23 mouse cellular contexts compared by ENCODE assay signal in the genomic region with DNA sequence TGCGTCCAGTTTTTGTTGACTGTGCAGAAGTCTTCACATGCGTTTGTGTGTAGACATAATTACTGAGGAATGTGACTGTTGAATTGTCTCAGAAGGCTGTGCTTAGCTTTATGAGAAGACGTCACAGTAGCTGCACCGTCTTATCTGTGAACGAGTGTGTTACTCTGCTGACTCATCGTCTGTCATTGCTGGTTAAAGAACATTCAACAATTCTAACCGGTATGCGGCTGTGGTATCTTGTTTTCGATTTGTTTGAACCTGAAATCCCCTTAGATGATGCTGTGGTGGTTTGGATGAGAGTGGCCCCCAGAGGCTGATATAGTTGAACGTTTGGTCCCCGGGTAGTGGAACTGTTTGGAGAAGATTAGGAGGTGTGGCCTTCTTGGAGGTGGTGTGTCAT. TPM values are rescaled to one million over a fixed set of nuclear protein-coding genes. Genes with fewer than 3 reads are reported as not detected.
DNase-seq lines count a peak whose midpoint lies in the region; ATAC-seq and TF ChIP-seq lines count a peak whose summit lies in the region.
"Had no signal": no experiment of that assay in that cellular context is flagged by ENCODE, and none has a peak within 500 bp of the region (broad histone marks: within the 10 kb centered on the region; RNA-seq: fewer than 3 reads in every experiment).

No protein-coding gene starts in this region.

- H3K27me3 ChIP-seq in liver, postnatal 0 days (ENCODE audit: insufficient read depth, low read length), result no peaks in the 10 kb centered on the region
- H3K27me3 ChIP-seq in thymus, adult 2 months (ENCODE audit: control insufficient read depth, insufficient read depth, low read length), result no peaks in the 10 kb centered on the region
- H3K27me3 ChIP-seq in midbrain, embryonic 14.5 days (ENCODE audit: control insufficient read depth, insufficient read depth, low read length), result no peaks in the 10 kb centered on the region
- H3K27me3 ChIP-seq: neural tube, embryonic 12.5 days; stomach, embryonic 15.5 days had no signal

- H3K36me3 ChIP-seq in liver, postnatal 0 days (replicated peaks; ENCODE audit: insufficient read depth, low read length), result no peaks in the 10 kb centered on the region
- no peaks in the 10 kb centered on the region for H3K36me3 ChIP-seq in thymus, adult 2 months (ENCODE audit: control insufficient read depth, insufficient read depth, low read length)
- no peaks in the 10 kb centered on the region for H3K36me3 ChIP-seq in midbrain, embryonic 14.5 days (ENCODE audit: control insufficient read depth, insufficient read depth, low read length)
- H3K36me3 ChIP-seq: neural tube, embryonic 12.5 days; stomach, embryonic 15.5 days had no signal

- WGBS in liver, postnatal 0 days (ENCODE audit: insufficient replicate concordance), result 43% methylated on average over 11 of the region's 11 CpGs
- 72% methylated on average over 11 of the region's 11 CpGs for WGBS in thymus, adult 2 months
- WGBS in midbrain, embryonic 14.5 days, result 89% methylated on average over 11 of the region's 11 CpGs

- peaks cover 21% of the 10 kb centered on the region for H3K4me1 ChIP-seq in liver, postnatal 0 days (ENCODE audit: insufficient read depth)
- 0 out of 2 replicates have a peak, but pooled peaks cover 2% of the 10 kb centered on the region for H3K4me1 ChIP-seq in thymus, adult 2 months (replicated peaks; ENCODE audit: control insufficient read depth, insufficient read depth, low read length)
- peaks cover 3% of the 10 kb centered on the region; the same call in 1 of the 2 replicates for H3K4me1 ChIP-seq in midbrain, embryonic 14.5 days (ENCODE audit: control insufficient read depth, insufficient read depth, low read length)
- H3K4me1 ChIP-seq: neural tube, embryonic 12.5 days had no signal

- H3K4me2 ChIP-seq in liver, postnatal 0 days (ENCODE audit: low read depth, low read length), result peak overlapping the region; percentile 54
- H3K4me2 ChIP-seq in midbrain, embryonic 14.5 days (ENCODE audit: low read length), result no peak overlapping the region
- H3K4me2 ChIP-seq: lung, embryonic 14.5 days; neural tube, embryonic 12.5 days; stomach, embryonic 15.5 days had no signal

- H3K4me3 ChIP-seq in liver, postnatal 0 days (ENCODE audit: low read depth, low read length), result no peak overlapping the region
- H3K4me3 ChIP-seq in thymus, adult 2 months (ENCODE audit: control insufficient read depth, insufficient read depth, low read length), result no peak overlapping the region
- no peak overlapping the region for H3K4me3 ChIP-seq in midbrain, embryonic 14.5 days (replicated peaks; ENCODE audit: low read depth, low read length)
- H3K4me3 ChIP-seq: heart, adult 2 months; neural tube, embryonic 12.5 days; stomach, embryonic 15.5 days had no signal

- peak; percentile 67 for ATAC-seq in erythroid progenitor cell, adult 5-6 weeks (replicated peaks; ENCODE audit: low FRiP score, poor library complexity, severe bottlenecking)
- no peak; the same call in 1 of the 2 replicates for ATAC-seq in liver, postnatal 0 days
- ATAC-seq in midbrain, embryonic 14.5 days (ENCODE audit: low FRiP score, low TSS enrichment), result no peak
- ATAC-seq: forebrain, embryonic 16.5 days; hindbrain, embryonic 16.5 days had no signal

- TF ChIP-seq EP300 in liver, postnatal 0 days (IDR thresholded peaks at IDR 0.05; ENCODE audit: low read depth), result peak; percentile 56; the same call in 1 of the 2 replicates

- peak; percentile 16 for DNase-seq in adrenal gland, postnatal 14 days
- DNase-seq in adrenal gland, postnatal 4 days (ENCODE audit: low spot score in 2 of 2), result no peak
- peak; percentile 4 for DNase-seq in T-cell, adult 2 months (ENCODE audit: low spot score)
- no peak for DNase-seq in liver, postnatal 0 days
- no peak for DNase-seq in thymus, adult 2 months
- DNase-seq in midbrain, embryonic 14.5 days, result no peak
- no peak for DNase-seq in left cerebral cortex, postnatal 36 days (ENCODE audit: low spot score in 2 of 2)
- DNase-seq: adrenal gland, postnatal 36 days; cerebellum, adult 2 months; embryo, embryonic 11 days; heart, adult 2 months; heart, postnatal 14 days; kidney, adult 9 months; kidney, postnatal 4 days; left cerebral cortex, postnatal 4 days; lung, embryonic 14.5 days; thymus, postnatal 14 days had no signal

- H3K9ac ChIP-seq in liver, postnatal 0 days (replicated peaks), result no peak overlapping the region
- no peak overlapping the region for H3K9ac ChIP-seq in midbrain, embryonic 14.5 days (replicated peaks; ENCODE audit: low read length)
- H3K9ac ChIP-seq: lung, embryonic 14.5 days; neural tube, embryonic 12.5 days; stomach, embryonic 15.5 days had no signal

- H3K27ac ChIP-seq in liver, postnatal 0 days (ENCODE audit: low read depth), result 0 out of 2 replicates have a peak overlapping the region, but pooled peaks have one; percentile 34
- H3K27ac ChIP-seq in thymus, adult 2 months (ENCODE audit: control insufficient read depth, insufficient read depth, low read length), result no peak overlapping the region
- no peak overlapping the region for H3K27ac ChIP-seq in midbrain, embryonic 14.5 days (replicated peaks; ENCODE audit: low read depth, low read length)
- H3K27ac ChIP-seq: heart, adult 2 months; macrophage; neural tube, embryonic 12.5 days; stomach, embryonic 15.5 days had no signal

- intact Hi-C loops in left cerebral cortex, postnatal 36 days (cut with DNase I), result no loop called here

- H3K9me3 ChIP-seq in liver, postnatal 0 days (ENCODE audit: low read length), result no peaks in the 10 kb centered on the region
- no peaks in the 10 kb centered on the region for H3K9me3 ChIP-seq in midbrain, embryonic 14.5 days (ENCODE audit: control insufficient read depth, low read length)
- H3K9me3 ChIP-seq: neural tube, embryonic 12.5 days; stomach, embryonic 15.5 days had no signal

- TF ChIP-seq POLR2A in thymus, adult 2 months (IDR thresholded peaks at IDR 0.05; ENCODE audit: control insufficient read depth, extremely low read depth, insufficient read depth, low read length, poor library complexity), result no peak

- no peak for TF ChIP-seq CTCF in liver, postnatal 0 days (IDR thresholded peaks at IDR 0.05; ENCODE audit: low read depth)
- TF ChIP-seq CTCF in thymus, adult 2 months (IDR thresholded peaks at IDR 0.05; ENCODE audit: borderline replicate concordance, control insufficient read depth, extremely low read depth, insufficient read depth, low read length, poor library complexity), result no peak

RNA-seq across cellular contexts. Expression of a gene that starts 2.5 kb away (rescaled TPM):
- 104 and 111 TPM in 2 replicates for total RNA-seq in adrenal gland, postnatal 14 days (2021)
- 10 to 100 TPM; 42.9 to 48.9 TPM for total RNA-seq in adrenal gland, postnatal 4 days (2021)
- 23.5 and 31.4 TPM in 2 replicates for total RNA-seq in erythroid progenitor cell, adult 5-6 weeks (2015; ENCODE audit: low replicate concordance)
- 13.9 and 15.2 TPM in 2 replicates for total RNA-seq in erythroid progenitor cell, adult 5-6 weeks (2017; ENCODE audit: low replicate concordance)
- polyA plus RNA-seq in liver, postnatal 0 days (2015; fragmentation: Nextera tagmentation; extraction: Ambion mirVana), result 36.0 and 37.8 TPM in 2 replicates
- polyA plus RNA-seq in thymus, adult 2 months (2012; rRNA removed), result 4.3 and 5.5 TPM in 2 replicates
- 12.8 and 17.2 TPM in 2 replicates for polyA plus RNA-seq in midbrain, embryonic 14.5 days (2014; fragmentation: Nextera tagmentation; extraction: Ambion mirVana)
- total RNA-seq in left cerebral cortex, postnatal 36 days (2021), result 10 to 100 TPM; 21.2 to 31.3 TPM

Comparison
In these comparisons a context has a peak if more than half of its experiments do, and no peak if none do; other contexts are left out.
1. DNase-seq: peak in adrenal gland, postnatal 14 days (single experiment) and T-cell, adult 2 months (single experiment); none in adrenal gland, postnatal 4 days (0 of 2), liver, postnatal 0 days (single experiment), thymus, adult 2 months (single experiment), midbrain, embryonic 14.5 days (single experiment) and left cerebral cortex, postnatal 36 days (0 of 2).